Mouse (Mus musculus) cerebellum, adult 2 months (tissue): ENCODE results near the gene Phyhipl. TPM values are rescaled to one million over a fixed set of nuclear protein-coding genes. Genes with fewer than 3 reads are reported as not detected.

Experiments
- DNase-seq, 2 experiments: peaks; one replicate each; pipeline ENCODE4 v3.0.0; 2021
- H3K27ac ChIP-seq: fragments of 200-500 bp; 2 replicates; pipeline ENCODE4 v1.5.1; 2012; ENCODE audit warnings: low read length, control low read depth, inconsistent platforms; ENCODE audit not compliant: insufficient read depth
- H3K27me3 ChIP-seq: fragments of 200-500 bp; 2 replicates; pipeline ENCODE4 v1.6.1; 2012; ENCODE audit warnings: inconsistent platforms, mild to moderate bottlenecking, low read length, moderate library complexity; ENCODE audit not compliant: control insufficient read depth, insufficient read depth
- H3K4me1 ChIP-seq: fragments of 200-500 bp; 2 replicates; pipeline ENCODE4 v1.6.1; 2011; ENCODE audit warnings: low read length; ENCODE audit not compliant: control insufficient read depth, insufficient read depth
- H3K4me3 ChIP-seq: fragments of 200-500 bp; replicated peaks from 2 replicates; pipeline ENCODE3; 2011; ENCODE audit warnings: mild to moderate bottlenecking, low read depth, low read length, control low read depth; ENCODE audit not compliant: insufficient read depth
- CTCF ChIP-seq: fragments of 200-500 bp; IDR thresholded peaks from 2 replicates; pipeline ENCODE4 v1.5.1; 2011; ENCODE audit warnings: low read depth, mild to moderate bottlenecking, control low read depth, low read length, moderate library complexity, borderline replicate concordance; ENCODE audit not compliant: insufficient read depth
- POLR2A ChIP-seq: fragments of 200-500 bp; IDR thresholded peaks from 2 replicates; pipeline ENCODE4 v1.6.1; 2011; ENCODE audit warnings: low read length, control low read depth, borderline replicate concordance; ENCODE audit not compliant: insufficient read depth
- WGBS: fragments of 180-500 bp; shearing (Covaris S2); methylation state at CpG from one replicate; pipeline ENCODE4 v1.1.7; 2018; 5-methylcytosine and 5-hydroxymethylcytosine counted together
- polyA plus RNA-seq: library from polyadenylated mRNA; depleted of rRNA; stranded (reverse); fragments of >200 nt; gene quantifications from 2 replicates; pipeline ENCODE4 v1.2.3, GENCODE M21; 2012

Gene Phyhipl
- polyA plus RNA-seq, 1 experiment: 224 TPM

- peak in 1 of 2 experiments; percentile 23 for DNase-seq
- TF ChIP-seq POLR2A (no peak), CTCF (no peak)
- Histone ChIP-seq H3K4me3 (no peak overlapping the region), H3K27ac (no peak overlapping the region), H3K4me1 (no peaks in the 10 kb centered on the region), H3K27me3 (no peaks in the 10 kb centered on the region)
- 24% methylated on average over 3 of the region's 3 CpGs for WGBS
These were observed 30.7 kb upstream of the Phyhipl start for GRCm38 (mm10) chr10:70686505-70686904.

DNA sequence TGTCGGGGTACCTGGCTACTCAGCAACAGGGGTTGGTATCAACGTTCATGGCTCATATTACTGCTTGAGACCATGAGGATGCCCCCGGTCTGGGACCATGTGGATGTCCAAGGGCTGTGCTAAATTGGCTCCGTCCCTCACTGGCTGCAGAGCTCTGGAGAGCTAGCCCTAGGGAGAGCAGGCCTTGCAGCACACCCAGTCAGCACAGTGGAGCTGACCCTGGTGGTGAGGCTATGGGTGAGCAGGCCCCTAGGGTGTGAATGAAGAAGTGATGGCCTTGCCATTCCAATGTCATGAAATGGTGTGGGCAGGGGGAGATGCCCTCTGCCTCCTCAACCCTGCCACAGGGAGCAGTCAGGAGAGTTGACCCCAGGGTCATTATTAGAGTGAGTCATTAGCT, 27.7 kb upstream of the Phyhipl start:
- Histone ChIP-seq H3K27ac (no peak overlapping the region), H3K4me3 (no peak overlapping the region), H3K4me1 (no peaks in the 10 kb centered on the region), H3K27me3 (no peaks in the 10 kb centered on the region)
- TF ChIP-seq POLR2A (no peak), CTCF (no peak)
- WGBS: 97% methylated on average over 4 of the region's 4 CpGs
- no peak for DNase-seq

DNA sequence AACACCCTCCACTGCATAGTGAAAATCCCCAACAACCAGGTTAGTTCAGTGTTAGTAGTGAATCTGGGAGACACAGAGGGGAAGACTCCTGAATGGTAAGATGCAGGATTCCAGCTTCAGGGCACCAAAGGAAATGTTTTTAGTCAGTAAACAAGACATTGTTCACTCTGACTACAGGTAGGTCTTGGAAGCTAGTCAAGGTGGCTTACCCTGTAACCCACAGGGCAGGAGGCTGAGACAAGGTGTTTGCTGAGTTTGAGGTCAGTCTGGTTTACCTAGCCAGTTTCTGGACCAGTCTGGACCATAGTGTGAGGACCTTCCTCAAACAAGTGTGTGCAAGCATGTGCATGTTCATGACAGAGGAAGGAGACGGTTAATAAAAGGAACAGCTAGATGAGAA, 22.2 kb upstream of the Phyhipl start:
- TF ChIP-seq POLR2A (no peak), CTCF (no peak)
- Histone ChIP-seq H3K4me3 (no peak overlapping the region), H3K27ac (no peak overlapping the region), H3K27me3 (no peaks in the 10 kb centered on the region), H3K4me1 (no peaks in the 10 kb centered on the region)
- DNase-seq: no peak
- 70% methylated on average over 1 of the region's 1 CpGs for WGBS

GRCm38 (mm10) chr10:70656272-70656671, 507 bp upstream of the Phyhipl start:
- 46% methylated on average over 6 of the region's 6 CpGs for WGBS
- no peak for DNase-seq
- TF ChIP-seq CTCF (no peak), POLR2A (no peak)
- no peaks in the 10 kb centered on the region for H3K4me1 ChIP-seq
- H3K27me3 ChIP-seq: no peaks in the 10 kb centered on the region
- H3K27ac ChIP-seq: no peak overlapping the region
- H3K4me3 ChIP-seq: no peak overlapping the region

GRCm38 (mm10) chr10:70654655-70655054, 1.1 kb downstream of the Phyhipl start:
- Histone ChIP-seq H3K27ac (no peak overlapping the region), H3K27me3 (no peaks in the 10 kb centered on the region), H3K4me1 (no peaks in the 10 kb centered on the region), H3K4me3 (no peak overlapping the region)
- TF ChIP-seq POLR2A (no peak), CTCF (no peak)
- 57% methylated on average over 4 of the region's 4 CpGs for WGBS
- DNase-seq: no peak

DNA sequence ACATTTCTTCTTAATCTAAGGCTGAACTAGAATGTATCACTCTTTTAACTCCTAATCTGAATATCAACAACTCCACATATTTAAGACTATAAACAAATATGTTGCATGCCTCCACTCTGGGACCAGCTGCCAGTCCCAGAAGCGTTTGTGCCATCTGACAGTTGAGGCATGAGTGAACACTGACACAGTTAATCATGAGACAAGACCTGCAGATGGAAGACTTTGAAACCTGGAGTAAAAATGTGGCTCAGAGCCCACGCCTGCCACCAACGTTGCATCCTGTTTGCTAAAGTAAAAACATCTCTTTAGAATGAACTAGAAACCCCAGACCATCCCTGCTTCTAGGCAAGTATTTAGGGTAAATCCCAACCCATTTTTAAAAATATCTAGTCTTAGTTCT, 1.6 kb downstream of the Phyhipl start:
- H3K27me3 ChIP-seq: no peaks in the 10 kb centered on the region
- no peak overlapping the region for H3K27ac ChIP-seq
- H3K4me3 ChIP-seq: no peak overlapping the region
- TF ChIP-seq POLR2A (no peak), CTCF (no peak)
- no peaks in the 10 kb centered on the region for H3K4me1 ChIP-seq
- 21% methylated on average over 3 of the region's 3 CpGs for WGBS
- no peak for DNase-seq

GRCm38 (mm10) chr10:70651769-70652648, 3.8 kb downstream of the Phyhipl start:
- Histone ChIP-seq H3K4me3 (no peak overlapping the region), H3K27ac (no peak overlapping the region), H3K4me1 (no peaks in the 10 kb centered on the region), H3K27me3 (no peaks in the 10 kb centered on the region)
- TF ChIP-seq POLR2A (no peak), CTCF (no peak)
- 44% methylated on average over 16 of the region's 16 CpGs for WGBS
- DNase-seq: no peak

DNA sequence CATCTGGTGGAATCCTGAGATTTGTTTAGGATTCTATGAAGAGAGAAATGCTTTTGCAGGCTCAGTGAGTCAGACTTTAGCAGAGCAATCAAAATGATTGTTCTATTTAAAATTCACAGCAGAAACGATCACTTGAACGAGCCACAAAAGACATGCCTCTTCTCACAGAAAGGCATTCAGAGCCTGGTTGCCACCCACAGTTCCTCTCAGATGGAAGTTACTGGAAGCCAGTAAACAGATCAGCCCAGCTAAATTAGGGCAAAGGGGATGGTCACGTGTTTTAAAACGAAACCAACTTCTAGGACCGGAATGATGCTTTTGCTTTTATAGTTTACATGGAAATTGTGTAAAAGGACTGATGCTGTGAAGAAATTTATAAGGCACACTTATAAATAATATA, 6.9 kb downstream of the Phyhipl start:
- WGBS: 29% methylated on average over 5 of the region's 5 CpGs
- H3K27ac ChIP-seq: no peak overlapping the region
- peak in 1 of 2 experiments; percentile 35 for DNase-seq

More for the DNA sequence above, 6.9 kb downstream of the Phyhipl start:
- Histone ChIP-seq H3K27me3 (no peaks in the 10 kb centered on the region), H3K4me1 (no peaks in the 10 kb centered on the region), H3K4me3 (no peak overlapping the region)
- TF ChIP-seq POLR2A (no peak), CTCF (no peak)
